Mouse (Mus musculus) bone marrow, adult 2 months (tissue): ENCODE measurements around the gene Rfx8.

Source experiments
- CTCF ChIP-seq: fragments of 200-500 bp; IDR thresholded peaks from 2 replicates; pipeline ENCODE4 v1.5.1; 2011; ENCODE audit warnings: low read length, control low read depth; ENCODE audit not compliant: control insufficient read depth, insufficient read depth
- POLR2A ChIP-seq: fragments of 200-500 bp; IDR thresholded peaks from 2 replicates; pipeline ENCODE4 v1.6.1; 2011; ENCODE audit warnings: low read depth, mild to moderate bottlenecking, control low read depth, low read length, borderline replicate concordance; ENCODE audit not compliant: control insufficient read depth

- TF ChIP-seq CTCF (no peak), POLR2A (no peak)
These were observed 12.0 kb downstream of the Rfx8 start for GRCm38 (mm10) chr1:39708778-39709177.
